Mouse (Mus musculus): ENCODE measurements around the gene Dbp. TPM values are rescaled to one million over a fixed set of nuclear protein-coding genes. Genes with fewer than 3 reads are reported as not detected.
"Not testable (repeated sequence)": the region's sequence is repeated elsewhere in the genome, so short reads cannot be mapped to it uniquely, and the experiment has no call there.

Gene Dbp
- total RNA-seq (2021) = 10 to 100 TPM; 49.7 to 59.1 TPM
- long read RNA-seq, experiment 1, transcript Dbp-201 (4 exons, 1,837 nt) = major isoform, 44 of 58 reads
- long read RNA-seq, experiment 1, partial matches to known transcripts = 5 of 58 reads
- long read RNA-seq, experiment 1, other reads (novel, unspliced or antisense) = 6 of 58 reads
- long read RNA-seq, experiment 2, transcript Dbp-201 (4 exons, 1,837 nt) = major isoform, 68 of 81 reads
- long read RNA-seq, experiment 2, partial matches to known transcripts = 5 of 81 reads
- long read RNA-seq, experiment 2, other reads (novel, unspliced or antisense) = 2 of 81 reads

DNA sequence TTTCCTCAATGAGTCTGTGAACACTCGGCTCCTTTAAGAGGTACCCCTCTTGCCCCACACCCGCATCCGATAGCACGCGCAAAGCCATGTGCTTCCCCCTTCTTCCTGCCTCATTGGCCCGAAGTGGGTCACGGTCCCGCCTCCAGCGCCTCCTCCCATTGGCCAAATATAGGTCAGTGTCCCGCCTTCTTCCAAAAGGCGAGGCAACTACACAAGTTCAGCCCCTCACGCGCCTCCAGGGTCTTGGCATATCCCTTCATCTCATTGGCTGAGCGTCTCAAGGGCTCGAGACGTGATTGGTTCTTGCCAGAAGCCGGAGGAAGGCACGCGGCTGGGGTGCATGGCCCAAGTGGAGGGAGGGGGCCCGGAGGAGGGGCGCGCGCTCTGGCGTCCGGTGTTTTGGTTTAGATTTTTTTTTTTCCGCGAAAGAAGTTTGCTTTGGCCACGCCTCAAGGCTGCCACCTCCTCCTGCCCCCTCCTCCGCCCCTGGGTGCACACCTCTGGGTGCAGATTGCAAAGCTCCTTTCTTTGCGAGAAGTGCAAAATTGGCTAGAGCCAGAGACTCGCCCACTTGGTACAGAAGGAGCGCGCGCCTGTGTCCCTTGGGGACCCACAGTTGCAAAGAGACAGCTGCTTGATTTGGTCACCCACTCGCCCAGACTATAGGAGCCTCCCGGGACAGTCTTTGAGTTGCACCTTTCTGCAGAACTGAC is at the start of gene Dbp:
Gene Dbp (plus strand): TSS at position 359 of the 713 bp plus-strand sequence.
- peak; percentile 98 to 100 for DNase-seq (ENCODE audit: low spot score in 2 of 2)

DNA sequence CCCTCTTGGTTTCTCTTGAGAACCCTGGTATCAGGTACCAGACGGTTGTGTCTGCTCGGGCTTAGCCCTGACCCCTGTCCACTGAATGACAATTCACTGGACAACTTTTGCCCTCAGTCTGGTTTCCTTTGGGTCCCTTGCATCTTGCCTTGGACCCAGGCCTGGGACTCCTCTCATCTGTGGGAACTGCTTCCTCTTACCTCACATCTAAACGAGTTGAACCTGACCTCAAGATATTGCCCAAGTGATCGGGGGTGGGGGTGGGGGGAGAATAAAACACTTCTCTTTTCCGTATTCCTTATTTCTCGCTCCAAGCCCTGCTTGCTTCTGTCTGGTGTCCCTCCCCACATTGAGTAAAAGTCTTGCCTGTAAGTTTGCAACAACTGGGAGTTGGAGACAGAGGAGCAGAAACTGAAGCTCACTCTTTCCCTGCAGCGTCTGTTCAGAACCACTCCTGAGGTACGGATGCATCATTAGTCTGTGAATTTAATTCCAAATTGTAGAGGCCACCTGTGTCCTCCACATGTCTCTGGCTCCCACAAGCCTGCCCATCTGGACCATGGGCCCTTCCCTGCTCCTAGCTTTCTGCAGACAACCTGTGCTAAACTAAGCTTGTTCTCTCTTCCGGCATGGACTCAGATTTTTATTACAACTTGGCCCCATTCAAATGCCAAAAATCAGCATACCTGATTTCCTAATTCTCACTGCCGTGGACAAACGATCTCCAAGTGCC is 44.0 kb upstream of the Dbp start:
- DNase-seq (ENCODE audit: low spot score in 2 of 2) = no peak

DNA sequence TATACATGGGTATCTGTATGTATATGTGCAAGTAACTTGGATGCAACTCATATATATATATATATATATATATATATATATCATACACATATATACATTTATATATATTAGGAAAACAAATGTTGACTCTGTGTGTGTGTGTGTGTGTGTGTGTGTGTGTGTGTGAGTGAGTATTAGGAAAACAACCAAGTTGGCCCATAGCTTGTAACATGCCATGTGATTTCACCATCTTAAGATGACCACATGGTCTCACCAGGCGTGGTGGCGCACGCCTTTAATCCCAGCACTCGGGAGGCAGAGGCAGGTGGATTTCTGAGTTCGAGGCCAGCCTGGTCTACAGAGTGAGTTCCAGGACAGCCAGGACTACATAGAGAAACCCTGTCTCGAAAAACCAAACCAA is 43.2 kb upstream of the Dbp start:
- not testable (repeated sequence) for DNase-seq (ENCODE audit: low spot score in 2 of 2)

DNA sequence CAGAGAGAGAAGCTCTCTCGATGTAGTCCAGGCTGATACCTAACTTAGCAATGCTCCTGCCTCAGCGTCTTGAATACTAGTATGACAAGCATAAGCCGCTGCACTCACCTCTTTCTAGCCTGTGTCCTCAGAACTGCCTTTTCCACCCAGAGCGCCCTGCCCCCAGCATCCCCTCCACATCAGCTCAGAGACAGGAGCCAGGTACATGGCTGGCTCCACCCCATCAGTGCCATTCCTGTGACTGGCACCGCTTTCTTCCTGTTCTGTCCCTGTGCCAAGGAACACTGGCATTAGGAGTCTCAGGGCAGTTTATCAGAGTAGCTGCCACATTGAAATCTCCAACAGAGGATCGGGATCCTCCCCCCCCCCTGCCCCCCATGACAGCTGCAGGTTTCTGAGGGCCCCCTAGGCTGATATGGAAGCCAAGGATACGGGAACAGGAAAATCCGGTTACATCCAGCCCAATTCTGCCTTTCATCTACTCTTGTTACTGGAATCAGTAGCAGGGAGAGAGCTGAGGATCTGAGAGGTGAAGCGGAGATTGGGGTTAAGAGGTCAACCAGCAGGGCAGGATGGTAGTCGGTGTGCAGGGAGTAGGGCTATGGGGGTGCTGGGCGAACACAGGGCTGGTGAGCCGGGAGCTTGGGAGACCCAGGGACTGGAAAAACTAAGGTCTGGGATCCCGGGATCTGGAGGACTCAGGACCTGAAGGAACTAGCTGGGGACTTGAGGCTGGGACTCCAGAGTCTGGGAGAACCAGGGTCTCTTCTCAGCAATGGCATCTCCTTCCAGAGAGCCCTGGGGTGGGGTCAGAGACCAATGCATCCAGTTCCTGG is 39.4 kb upstream of the Dbp start:
- DNase-seq (ENCODE audit: low spot score in 2 of 2) = no peak

DNA sequence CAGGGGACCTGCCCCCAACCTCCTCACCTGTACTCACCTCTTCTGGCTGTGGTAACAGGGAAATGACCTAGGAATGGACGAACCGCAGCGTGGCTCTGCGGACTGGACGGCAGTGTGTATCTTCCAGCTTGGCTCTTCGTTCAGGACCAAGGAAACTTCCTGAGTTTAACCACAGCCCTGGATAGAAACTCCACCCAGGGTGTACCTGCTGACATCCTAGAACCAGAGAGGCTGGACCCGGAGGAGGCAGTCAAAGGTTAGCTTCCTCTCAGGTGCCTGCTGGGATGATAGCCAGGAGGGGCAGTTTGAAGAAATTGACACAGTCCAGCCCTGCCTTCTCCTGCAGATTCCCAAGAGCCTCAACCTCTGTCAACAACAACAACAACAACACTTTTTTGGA is 38.7 kb upstream of the Dbp start, which contains the start of gene Fut2:
Gene Fut2 (minus strand): TSS at position 234 of the 400 bp plus-strand sequence.
- DNase-seq (ENCODE audit: low spot score in 2 of 2) = no peak

DNA sequence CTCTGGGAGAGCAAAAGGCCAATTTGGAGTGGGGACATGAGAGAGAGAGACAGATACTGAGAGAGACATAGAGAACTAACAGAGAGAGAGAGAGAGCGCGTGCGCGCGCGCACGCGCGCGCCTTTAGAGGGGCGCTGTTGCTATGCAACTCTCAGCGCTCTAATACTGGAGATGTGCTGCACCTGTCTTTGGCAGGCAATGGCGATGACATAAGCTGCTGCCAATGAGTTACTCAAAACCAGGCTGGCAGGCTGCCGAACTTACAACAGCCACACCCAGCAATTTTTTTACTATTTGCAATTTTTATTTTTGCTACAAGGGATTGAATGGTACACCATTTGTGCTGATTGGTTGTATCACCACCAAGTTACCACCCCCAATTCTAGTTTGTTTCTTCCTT is 37.1 kb upstream of the Dbp start:
- peak in 1 of 2 experiments; percentile 44 for DNase-seq (ENCODE audit: low spot score in 2 of 2)

DNA sequence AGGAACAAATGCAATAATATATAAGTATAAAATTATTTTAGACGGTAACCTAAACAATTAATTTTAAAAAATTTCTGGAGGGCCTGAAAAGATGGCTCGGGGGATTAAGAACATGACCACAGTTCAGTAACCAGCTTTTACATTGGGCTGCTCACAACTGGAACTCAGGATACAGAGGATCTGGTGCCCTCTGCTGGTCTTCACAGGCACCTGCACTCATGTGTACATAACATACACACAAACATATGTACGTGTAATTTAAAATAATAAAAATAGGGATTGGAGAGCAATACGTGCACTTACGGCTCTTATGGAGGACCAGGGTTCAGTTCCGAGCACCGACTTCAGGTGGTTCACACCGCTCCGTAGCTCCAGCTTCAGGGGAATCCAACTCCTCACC is 36.0 kb upstream of the Dbp start:
- DNase-seq (ENCODE audit: low spot score in 2 of 2) = no peak

DNA sequence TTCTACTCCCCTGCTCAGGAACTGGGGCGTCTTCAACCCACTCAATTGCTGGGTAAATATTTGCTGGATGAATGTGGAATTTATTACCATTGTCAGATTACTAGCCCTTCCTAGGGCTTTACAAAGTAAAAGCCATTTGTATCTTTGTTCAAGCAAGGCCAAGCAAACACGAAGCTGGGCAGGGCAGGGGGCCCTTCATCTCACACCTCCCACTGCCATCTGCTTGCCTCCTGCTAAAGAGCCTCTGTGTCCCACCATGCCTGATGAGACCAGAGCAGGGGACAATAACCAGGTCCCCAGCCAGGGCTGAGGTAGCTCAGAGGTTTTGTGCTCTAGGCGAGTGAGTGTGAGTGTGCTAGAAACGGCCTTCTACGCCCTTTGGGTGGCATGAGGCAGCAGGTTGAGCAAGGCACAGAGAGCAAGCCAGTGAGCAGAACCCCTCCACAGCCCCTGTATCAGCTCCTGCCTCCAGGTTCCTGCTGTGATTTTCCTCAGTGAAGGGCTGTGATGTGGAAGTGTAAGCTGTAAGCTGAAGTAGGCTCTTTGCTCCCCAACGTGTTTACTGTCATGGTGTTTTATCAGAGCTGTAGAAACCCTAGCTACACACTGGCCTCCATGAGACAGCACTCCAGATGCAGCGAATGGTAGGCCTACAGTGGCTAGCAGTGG is 27.1 kb upstream of the Dbp start:
- DNase-seq (ENCODE audit: low spot score in 2 of 2) = no peak

DNA sequence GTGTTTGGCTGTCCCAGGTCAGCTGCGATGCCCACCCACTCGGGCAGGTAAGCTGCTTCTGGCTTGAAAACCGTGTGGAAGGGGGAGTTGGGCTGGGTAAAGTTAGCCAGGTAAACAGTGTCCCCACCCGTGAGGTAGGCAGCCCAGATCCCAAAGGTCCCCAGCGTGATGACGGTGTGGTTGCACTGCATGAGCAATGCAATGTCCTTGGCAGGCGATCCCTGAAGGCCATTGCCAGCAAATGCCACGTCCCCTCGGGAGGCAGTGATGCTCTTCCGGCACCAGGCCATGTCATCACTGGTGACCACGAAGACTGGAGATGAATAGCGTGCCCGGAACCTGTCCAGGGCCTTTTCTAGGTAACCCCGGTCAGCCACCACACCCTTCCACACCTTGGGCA is 26.4 kb upstream of the Dbp start:
- no peak for DNase-seq (ENCODE audit: low spot score in 2 of 2)

DNA sequence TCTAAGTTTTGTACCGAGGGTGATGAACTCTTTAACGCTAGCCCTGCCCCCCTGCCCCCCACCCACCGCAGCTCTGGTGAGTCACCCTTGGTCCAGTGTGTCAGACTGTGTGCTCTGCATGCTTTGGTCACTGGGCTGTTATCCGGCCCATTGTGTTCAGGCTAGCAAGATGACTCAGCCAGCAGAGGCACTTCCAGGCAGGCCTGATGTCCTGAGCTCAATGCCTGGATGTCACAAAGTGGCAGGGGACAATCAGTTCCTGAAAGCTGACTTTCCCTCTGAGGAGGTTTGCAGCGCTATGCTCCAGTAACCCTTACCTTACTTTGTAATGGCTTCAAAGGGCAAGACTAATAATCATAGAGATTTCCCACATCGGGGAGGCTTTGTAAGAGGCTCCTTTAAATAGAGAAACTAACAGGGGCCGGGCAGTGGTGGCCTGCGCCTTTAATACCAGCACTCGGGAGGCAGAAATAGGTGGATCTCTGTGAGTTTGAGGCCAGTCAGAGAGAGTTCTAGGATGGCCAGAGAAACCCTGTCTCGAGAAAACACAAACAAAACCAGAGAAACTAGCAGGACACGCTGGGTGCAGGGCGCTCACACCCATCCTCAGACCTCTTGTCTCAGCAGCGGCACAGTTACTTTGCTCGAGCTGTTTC is 24.8 kb upstream of the Dbp start:
- DNase-seq (ENCODE audit: low spot score in 2 of 2) = no peak

DNA sequence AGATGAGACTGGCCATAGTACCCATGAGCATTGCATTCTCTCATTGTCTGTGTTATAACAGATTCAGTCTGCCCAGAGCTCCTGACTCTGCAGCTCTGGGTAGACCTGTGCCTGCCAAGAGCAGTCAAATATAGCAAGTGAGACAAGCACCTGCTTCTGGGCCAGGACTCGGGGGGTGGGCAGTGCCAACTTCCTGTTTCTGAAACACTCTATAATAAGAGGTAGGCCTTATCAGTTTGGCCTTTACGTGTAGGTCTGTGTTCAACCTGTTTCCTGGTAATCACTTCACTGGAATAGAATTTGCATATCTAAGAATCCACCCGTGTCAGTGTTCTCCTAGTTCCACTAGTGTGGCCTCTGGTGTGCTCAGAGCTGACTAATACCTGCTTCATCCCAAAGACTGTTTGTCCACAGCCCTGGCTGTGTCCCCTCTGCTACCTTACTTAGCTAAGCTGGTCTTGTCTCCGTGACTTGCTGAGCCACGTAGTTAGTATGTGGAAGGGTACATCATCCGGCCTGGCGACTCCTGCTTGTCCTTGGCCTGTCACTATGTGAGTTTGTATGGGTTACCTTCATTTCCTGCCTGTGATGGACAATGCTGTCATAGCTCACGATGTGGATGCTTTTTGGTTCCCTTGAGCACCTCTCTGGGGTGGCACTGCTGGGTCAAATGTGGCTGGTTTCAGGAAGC is 23.7 kb upstream of the Dbp start:
- DNase-seq (ENCODE audit: low spot score in 2 of 2) = no peak

DNA sequence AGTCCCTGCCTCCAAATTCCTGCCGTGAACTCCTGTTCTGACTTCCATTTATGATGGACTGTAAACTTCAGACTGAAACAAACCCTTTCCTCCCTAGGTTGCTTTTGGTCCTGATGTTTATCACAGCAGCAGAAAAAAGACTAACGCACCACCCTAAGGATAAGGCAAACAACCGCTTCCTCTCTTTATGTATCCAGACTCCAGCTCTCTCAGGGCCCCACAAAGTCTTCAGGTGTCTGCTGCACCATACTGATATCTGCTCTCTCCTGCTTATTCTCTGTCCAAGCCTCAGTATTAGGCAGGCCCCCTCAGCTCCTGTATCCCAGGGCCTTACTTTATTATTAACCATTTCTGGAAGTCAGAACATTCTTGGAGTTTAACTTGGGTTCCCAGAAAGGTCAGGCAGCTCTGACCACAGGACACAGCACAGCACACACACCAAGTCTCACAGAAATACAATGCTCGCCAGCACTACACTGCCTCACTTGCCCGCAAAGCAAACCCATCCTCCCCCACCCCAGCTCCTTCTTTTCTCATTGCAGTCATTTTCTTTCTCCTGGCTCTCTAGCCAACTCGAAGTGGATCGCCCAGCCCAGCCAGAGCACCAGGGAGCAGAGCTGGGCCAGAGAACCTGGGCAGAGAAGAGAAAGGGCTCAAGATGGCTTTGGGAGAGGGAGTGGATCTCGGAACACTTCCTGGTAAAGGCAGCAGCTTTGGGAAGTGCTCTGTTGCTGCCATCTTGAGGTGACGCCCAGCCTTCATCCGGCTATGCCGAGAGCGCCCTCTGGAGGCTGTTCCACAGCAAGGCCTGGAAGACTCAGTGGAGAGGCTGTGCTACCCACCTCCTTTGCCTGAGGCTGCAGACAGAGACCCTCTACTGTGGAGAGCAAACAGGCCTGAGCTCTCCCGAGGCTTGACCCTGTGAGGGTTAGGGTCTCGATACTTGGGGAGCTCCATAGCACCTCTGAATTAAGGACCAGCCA is 22.5 kb upstream of the Dbp start:
- peak; percentile 89 to 92 for DNase-seq (ENCODE audit: low spot score in 2 of 2)

DNA sequence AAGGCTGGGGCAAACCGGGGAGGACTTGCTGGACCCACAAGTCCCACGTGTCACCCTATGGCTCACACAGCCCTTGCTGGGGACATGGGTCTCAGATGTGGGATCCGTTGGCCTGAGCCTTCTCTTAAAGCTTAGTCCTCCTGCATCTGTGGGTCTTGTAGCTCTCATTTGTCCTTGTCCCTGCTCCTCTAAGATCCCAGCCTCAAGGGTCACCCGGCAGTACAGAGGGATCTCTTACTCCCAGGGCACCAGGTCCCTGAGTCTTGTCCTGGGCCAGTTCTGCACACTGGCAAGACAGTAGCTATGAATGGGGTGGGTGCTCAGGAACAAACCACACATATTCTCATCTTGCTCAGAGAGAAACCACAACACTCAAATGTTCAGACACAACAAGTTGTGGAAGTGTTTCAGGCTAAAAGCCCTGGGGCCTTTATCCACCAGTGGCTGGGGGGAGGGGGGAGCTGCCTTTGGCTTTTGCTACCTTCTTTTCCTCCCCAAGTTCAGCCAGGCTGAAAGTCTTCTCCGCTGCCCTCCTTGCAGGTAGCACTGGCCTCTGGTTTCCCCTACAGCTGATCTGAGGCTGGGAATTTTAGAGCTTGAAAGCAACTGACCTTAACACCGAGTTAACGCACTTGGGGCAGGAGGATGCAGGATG is 21.4 kb upstream of the Dbp start, which contains the start of gene Ntn5:
Gene Ntn5 (plus strand): TSS at position 627 of the 655 bp plus-strand sequence.
- no peak for DNase-seq (ENCODE audit: low spot score in 2 of 2)

DNA sequence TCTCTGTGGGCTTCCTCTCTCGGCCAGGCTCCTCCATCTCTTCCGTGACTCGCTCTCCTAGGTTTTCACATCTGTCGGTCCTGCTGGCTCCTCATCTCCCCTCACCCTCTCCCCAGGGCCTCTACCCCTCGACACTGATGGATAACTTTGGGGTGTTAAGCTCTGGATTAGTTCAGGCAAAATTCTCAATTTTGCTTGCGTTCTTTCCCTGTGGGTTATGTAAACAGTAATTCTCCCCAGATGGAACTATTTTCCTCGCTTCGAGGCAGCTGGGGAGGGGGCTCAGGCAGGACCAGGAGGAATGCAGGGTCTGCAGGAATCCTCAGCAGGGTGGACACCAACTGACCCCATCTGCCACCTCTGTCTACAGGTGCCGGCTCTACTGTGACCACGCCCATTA is 19.1 kb upstream of the Dbp start:
- no peak for DNase-seq (ENCODE audit: low spot score in 2 of 2)

DNA sequence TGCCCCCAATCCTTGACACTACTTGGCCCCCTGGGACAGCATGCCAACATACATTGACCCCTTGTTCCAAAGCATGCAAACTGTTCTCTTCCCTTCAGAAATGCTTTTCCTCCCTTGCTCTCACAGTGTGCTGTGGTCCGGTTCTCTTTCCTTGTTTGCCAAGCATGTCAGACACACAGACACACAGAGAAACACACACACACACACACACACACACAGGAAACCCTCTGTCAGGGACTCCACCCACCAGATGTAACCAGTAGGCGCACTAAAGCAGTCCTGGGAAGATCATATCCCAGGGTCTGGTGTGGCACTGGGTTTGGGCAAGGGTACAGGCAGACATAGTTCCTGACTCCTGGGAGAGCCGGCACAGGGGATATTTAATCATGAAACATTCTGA is 18.0 kb upstream of the Dbp start:
- DNase-seq (ENCODE audit: low spot score in 2 of 2) = no peak

DNA sequence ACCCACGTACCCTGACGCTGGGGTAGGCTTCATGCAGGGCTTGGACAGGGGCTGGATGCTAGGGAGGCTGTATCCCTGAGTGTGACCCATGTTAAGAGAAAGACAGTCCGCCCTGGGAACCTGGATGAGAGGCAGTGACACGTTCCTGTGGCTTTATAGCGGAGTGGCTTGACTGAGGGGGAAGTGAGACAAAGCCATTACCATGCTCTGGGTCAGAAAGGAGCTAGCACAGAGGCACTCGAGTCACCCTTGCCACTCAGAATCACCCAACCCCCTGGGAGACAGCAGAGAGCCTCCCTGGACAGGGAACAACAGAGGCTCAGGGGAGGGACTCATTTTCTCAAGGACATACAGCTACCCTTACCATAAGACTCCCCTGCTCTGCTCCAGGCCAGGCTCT is 15.8 kb upstream of the Dbp start:
- no peak for DNase-seq (ENCODE audit: low spot score in 2 of 2)

DNA sequence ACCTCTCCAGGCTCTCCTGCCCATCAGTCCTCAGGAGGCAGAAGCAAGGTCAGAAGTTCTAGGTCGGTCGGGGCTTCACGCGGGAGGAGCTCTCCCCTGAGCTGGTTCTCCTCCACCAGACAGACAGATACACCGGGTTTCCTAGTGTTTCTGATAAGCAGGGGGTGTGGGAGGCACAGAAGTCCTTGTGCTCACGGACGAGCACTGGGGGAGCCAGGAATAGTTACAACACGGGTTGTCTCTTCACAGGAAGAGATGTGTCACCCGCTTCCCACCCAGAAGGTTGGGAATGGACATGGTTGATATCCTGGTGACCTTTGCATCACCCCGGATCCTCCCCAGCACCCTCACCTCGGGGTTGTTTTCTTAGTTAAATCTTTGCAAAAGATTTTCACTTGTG is 15.1 kb upstream of the Dbp start:
- DNase-seq (ENCODE audit: low spot score in 2 of 2) = no peak

DNA sequence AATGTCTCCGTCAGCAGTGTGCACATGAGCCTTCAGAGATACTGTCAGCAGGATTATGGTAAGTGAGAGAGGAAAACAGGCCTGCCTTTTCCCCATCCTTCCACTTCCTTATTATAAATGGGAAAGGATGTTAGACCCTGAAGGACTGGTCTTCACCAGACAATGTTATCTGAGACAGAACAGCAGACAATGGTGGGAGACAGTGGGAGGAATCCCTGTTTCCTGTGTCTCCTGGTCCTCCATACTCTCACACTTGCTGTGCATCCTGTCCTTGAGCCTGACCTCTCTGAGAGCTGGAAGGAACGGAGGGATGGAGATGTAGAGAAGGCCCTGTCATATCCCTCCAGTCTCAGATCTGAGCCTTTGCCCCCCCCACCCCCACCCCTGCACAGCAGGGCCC is 12.5 kb upstream of the Dbp start:
- DNase-seq (ENCODE audit: low spot score in 2 of 2) = no peak

All from layer of hippocampus, postnatal 14 days (tissue).